Mouse (Mus musculus) A20 (cell line): Measurements from ENCODE around the gene Lrig2.
A peak's percentile ranks its signal among the peaks of the same experiment; 100 is the strongest.

Source experiments
- DNase-seq: peaks from one replicate; pipeline ENCODE4 v3.0.0-alpha.2; 2011; ENCODE audit warnings: low read depth, low spot score

Gene Lrig2

DNA sequence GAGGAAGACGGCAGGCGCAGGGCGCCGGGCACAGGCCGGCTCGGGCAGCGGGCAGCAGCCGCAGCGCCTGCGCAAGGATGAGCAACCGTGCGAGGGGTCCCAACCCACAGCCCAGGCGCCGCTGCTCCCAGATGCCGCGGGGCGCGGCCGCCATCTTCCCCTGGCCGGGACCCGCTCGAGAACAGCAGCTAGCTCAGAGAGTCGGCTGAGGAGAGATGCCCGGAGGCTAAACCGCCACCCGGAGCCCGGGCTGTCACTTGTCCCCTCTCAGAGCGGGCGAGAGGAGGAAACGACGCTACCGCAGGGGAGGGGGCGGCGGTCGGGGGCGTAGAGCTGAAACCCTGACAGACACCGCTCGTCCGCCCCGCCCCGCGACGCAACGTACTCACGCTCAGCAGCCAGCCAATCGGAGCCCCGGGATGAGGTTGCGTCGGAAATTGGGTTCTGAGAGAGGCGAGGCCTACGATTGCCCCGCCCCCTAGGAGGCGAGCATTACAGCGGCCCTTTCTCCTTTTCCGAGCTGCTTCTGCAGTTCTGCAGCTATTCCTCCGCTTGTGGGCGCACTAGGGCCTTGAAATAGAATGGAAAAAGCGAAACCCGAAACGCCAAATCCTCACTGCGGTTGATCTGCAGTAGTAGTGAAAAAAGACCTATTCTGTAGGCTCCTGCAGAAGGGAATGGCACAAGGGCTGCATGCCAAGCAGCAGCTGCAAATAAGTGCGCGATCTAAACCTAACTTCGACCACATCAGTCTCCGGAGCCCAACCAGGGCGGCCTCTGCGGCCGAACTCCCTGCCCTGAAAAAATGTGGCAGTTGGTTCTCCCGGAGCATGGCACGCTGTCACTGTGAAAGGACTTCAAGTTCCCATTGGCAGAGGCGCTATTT is at the start of gene Lrig2:
TSS of gene Lrig2 (minus strand) at position 381 of the 886 bp plus-strand sequence.
- DNase-seq = peak; percentile 99

DNA sequence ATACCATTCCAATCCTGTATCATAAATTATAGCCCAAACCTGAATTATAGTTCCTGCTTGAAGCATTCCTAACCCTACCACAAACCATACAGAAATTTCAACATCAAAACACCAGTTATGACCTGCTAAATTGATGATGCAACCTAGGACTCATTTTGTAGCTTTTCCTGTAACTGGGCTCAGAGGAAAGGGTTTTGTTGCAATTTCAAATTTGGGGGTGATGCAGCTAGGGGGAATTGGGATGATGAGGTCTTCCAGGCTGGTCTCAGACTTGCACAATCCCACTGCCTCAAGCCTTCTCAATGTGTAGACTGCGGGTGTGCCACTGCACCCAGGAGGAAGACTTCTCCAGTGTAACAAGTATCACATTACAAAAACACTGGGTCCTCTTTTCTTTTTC is 44.9 kb upstream of the Lrig2 start:
- DNase-seq = no peak

DNA sequence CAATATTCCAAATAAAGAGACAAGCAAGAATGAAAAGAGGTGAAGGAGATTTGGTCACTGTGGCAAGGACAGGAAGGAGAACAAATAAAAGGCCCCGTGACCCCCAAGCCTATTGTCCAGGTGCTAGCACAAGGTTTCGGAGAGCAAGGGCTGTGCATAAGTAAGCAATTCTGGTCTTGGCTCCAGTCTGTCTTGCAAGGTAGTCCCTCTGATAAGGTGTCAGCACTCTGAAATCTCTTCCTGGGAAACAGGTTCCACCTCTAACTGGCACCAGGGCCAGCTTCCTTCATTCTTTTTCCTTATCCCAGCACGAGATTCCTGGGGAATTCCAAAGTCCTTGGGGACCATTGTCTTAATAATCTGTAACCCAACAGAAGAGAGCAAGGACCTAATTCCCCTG is 38.9 kb upstream of the Lrig2 start:
- no peak for DNase-seq

DNA sequence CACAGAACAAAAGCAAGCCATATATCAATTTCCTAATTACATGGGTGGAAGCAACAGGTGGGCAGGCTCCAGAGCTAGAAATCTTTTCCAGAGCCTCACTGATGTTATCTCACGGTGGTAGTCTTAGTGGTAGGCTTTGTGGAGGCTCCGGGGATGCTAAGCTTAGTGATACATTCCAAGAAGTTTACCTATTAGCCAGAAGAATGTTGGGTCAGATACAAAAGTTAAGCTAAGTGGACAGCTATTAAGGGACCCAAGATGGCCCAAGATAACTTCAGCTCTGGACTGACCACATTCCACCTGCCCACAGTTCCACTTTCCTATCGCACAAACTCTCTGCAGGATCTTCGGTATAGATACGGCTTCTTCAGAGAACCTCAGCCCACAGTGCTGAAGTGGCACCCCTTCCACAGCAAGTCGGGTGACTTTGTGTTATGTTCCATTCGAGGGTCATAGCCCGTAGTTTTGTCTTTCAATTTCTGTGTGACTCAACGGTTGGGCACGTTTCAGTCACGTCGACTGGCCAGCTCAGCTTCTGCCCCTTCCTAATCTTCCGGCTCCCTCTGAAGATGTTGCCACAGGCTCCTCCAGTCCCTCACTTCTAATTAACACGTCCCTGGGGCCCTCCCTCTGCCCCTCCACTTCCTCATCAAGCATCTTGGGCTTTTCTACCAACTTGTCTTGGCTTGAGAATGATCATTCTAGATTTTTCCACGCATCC is 36.8 kb upstream of the Lrig2 start:
- DNase-seq = no peak

DNA sequence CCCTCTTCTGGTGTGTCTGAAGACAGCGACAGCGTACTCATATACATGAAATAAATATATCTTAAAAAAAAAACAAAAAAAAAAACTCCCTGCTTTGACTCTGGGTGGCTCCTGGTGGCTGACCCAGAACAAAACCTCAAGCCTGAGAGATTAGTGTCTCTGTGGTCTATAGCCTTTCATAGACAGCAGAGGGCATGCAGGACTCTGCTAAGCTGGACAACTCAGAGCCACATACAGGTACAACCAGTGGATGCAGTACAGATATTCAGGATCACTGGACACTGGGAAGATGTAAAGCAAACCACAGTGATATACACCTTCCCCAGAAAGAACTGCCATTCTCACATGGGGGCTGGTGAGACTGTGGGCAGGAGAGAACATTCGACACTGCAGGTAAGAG is 32.1 kb upstream of the Lrig2 start:
- no peak for DNase-seq

DNA sequence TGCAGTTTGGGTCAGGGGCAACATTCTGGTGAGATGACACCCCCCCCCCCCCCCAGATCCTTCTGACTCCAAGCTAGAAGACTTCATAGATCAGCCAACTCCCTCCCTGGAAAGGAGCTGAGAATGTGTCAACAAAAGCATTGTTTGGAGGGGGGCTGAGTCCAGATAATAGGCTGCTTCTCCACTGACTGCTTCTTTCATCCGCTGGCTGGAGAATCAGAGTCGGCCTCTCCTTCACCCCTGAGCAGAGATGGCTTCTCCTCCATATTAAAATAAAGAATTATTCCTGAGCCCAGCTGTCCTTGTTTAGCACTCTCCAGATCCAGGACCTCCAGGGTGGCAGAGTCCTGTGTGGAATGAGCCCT is 30.3 kb upstream of the Lrig2 start:
- no peak for DNase-seq

DNA sequence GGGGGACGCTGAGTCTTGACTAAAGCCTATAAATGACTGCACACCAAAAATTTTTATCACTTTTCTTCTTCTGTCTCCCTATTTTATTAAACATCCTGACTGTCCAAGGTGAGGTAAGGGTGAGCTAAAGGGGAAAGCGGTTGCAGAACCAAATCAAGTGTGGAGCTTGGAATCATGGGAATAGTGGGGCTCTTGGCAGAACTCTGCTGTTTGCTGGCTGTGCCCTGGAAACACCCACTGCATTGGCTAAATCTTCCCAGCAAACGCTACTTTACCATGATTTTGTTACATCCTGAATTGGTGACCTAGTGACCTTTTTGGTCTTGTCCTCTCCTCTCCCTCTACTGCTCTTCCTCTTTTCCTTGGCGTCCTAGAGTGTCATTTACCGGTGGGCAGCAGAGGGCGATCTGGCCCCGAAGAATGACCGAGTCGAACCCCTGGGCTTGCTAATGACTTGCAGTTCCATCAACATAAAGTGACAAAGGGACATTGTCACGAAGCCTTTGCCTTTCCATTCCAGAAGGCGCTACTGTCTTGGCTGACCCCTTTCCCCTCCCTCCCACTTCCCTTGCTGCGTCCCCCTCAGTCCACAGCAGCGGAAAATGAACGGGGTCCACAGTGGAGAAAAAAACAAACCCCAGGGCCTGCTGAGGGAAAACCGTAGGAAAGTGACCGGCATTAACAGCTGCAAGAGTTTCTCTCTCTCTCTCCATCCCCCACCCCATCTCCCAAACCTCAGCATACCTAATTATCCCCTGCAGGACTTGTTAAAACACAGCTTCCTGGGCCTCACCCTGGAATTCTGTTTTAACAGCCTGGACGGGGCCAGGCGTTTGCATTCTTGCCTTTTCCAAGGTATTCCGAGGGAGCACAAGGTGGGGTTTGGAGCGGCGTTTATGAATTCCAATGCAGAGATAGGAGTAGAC is 29.7 kb upstream of the Lrig2 start:
- peak; percentile 46 for DNase-seq

DNA sequence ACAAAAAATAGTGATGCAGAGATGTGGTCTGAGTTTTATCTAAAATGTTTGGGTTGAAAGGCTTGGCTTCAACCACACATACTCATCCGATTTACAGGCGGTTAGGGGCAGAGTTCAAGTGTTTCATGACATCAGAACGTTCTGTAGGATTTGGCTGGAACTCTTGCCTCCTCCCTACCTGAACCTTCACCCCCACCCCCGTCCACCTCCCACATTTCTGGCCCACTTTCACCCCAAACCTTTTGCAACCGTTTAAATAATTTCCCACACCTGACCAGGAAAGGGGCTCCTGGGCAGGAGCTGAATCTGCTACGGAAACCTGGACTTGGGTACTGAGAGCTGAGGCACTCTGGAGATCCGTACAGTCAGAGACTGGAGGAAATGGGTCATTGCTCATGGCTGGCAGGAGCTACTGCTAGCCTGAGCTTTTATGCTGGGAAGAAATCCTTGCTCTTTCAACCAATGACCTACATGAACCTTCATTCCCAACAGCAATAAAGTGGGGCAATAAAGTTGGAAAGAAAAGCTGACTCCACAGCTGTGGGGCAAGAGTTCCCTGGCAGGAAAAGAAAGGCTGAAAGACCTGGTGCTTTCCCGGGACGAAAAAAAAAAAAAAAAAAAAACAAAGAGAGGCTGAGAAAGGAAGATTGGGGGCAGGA is 28.9 kb upstream of the Lrig2 start:
- DNase-seq = no peak

DNA sequence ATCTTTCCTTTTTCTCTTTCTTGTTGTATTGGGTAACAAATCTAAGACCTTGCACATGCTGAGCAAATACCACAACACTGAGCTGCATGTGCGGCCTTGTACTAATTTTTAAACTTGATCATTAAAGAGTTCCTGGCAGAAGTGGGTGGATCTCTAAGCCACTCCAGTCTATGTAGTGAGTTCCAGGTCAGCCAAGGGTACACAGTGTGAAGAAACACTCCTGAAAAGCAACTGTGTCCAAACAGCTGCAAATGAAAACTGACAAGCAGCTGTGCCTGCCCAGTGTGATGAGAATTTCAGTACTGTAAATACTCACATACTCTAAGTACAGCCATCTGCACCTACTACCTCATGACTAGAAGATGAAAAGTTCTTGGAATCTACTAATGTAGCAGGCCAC is 21.5 kb upstream of the Lrig2 start:
- no peak for DNase-seq

DNA sequence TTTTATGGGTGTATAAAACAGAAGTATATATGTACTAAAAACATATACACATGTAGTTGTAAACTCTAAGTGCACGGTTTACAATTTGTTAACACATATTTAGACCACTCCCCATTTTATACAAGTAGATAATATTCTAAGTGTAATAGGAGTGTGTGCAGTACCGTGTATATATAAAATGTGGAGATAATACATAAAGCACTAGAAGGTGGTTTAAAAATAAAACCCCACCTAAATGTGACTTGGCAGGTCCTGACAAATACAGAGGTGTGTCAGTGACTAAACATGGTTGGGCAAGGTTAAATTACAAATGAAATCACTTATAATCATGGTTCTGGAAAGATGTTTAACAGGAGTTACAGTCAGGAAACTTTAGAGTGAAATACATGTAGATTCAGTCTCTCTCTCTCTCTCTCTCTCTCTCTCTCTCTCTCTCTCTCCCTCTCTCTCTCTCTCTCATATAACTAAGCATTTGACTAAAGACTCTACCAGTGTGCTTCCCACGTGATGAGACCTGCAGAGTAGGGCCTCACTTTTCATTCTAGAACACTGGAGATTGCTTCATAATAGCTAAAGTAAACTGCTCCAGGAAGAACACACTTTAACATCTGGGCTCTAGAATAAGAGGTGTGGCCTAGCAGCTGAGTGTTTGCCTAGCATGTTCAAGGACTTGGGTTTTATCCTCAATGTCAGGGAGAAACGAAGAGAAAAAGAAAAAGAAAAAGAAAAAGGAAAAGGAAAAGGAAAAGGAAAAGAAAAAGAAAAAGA is 14.6 kb upstream of the Lrig2 start:
- no peak for DNase-seq

DNA sequence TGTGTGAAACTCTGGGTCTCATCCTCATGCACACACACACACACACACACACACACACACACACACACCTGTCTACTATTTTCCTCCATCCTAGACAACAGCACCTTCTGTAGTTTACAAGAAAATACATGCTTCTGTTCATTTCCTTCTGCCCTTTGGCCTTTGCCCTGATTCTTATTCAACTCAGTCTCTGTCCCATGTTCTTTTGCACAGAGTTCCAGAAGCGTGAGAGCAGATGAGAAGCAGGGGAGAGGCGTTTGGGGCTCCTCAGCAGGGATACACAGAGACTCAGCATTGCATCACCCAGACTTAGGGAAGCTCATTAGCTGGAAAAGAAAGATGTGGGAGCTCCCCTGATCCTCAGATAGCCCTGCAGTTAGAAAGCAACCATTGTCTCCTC is 13.8 kb upstream of the Lrig2 start:
- no peak for DNase-seq

DNA sequence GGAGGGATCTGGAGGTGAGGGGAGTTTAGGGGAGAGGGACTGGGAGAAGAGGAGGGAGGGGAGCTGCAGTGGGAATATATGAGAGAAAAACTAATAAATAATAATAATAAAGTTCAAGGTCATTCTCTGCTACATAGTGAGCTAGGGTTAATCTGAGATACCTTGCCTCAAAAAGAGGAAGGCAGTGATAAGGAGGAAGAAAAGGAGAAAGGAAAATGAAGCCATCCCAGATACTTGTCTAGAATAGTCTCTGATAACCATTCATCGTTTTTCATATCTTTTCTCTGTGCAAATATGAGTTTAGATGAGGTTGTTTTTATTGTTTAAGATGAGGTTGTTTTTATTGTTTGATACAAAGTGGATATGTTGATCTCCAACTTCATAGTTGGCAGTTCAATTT is 13.3 kb upstream of the Lrig2 start:
- no peak for DNase-seq

DNA sequence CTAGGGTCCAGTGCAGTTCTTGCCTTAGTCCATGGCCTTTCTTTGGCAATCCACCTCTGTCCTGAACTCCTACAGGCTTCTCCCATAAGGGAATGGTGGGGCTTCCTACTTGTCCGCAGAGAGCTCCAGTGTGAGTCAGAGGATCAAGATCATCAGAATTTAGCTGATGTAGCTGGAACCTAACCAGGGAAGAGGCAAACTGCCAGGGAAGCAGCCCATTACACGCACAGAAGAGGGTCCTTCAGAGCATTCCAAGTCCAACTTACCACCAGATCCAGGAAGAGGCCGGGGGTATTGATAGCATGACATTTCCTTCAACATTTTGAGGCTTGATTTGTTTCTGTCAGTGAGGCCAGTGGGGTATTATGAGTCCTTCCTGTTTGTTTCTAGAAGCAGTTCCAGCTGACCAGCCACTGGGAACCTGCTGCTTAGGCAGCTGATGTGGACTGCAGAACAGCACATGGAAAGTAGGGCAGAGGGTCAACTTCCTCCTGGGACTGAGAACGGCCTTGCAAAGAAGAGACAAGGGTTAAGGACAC is 11.7 kb upstream of the Lrig2 start:
- peak; percentile 42 for DNase-seq

DNA sequence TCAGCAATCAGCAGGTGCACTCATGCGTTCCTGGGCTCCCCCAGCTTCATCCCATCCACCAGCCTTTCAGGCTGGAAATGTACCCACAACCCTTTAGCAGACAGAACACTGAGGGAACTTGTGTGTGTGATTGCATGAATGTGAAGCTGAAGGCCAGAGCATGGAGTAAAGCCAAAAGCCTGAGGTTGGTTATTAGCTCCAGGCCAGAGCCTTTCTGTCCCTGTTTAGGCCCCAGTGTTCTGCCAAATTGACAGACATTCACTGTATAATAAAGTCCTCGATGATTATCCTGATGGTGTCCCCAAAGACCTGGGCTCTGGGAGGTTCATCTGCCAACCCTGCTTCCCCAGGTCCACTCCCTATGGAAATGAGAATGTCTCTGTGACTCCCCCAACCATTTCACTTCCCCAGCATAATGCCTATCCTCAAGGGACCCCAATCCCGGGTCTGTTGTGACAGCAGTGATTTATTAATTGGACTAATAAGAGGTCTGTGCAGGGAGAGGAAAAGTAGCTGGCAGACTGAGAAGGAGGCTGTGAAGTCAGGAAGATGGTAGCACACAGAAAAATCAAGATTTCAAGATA is 9.7 kb upstream of the Lrig2 start:
- DNase-seq = no peak

DNA sequence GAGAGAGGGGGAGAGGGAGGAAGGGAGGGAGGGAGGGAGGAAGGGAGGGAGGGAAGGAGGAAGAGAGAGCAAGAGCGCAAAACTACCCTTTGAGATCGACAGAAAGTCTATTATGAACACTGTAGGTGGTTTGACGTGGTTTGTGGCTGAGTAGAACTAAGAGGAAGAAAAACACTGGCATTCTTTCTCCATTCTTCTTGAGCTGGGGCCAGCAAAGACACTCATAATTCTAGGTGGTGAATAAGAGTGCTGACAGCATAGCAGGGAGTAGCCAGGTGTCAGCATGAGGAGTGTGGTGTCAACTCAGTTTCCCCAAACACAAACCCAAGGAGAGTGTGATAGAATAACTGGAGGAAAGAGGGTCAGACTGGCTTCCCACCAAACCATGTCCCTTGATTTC is 8.8 kb upstream of the Lrig2 start:
- no peak for DNase-seq

DNA sequence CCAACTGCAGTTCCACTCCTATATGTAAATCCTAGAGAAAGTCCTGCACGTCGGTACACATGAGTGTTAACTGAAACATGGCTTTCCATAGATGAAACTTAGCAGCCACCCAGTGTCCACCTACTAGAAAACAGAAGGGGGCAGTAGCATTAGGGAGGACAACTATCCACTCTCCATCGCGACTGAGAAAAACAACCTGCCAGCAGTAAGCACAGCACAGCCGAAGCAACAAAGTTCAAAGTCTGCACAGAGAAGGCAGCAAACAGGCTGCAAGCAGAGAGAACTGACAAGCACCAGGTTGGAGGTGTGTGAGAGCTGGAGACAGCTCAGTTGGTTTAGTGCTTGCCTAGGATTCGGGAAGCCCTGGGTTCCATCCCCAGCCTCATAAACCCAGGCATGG is 7.2 kb upstream of the Lrig2 start:
- no peak for DNase-seq

DNA sequence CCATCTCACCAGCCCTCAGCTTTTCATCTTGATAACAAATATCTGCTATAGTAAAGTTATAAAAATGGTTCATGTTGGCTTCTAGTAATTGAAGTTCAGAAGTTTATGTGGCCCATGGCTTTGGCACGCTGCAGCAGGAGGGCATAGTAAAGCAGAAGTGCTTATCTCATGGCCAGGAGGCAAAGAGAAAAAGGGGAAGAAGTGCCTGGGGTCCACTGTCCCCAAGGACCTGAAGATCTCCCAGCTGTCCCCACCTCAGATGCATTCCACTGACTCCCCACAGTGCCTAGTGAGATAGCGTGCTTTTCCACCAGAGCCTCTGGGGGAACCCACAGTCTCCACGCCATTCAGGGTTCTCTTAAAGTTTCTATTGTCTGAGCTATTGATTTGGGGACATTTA is 6.7 kb upstream of the Lrig2 start:
- DNase-seq = peak; percentile 48

DNA sequence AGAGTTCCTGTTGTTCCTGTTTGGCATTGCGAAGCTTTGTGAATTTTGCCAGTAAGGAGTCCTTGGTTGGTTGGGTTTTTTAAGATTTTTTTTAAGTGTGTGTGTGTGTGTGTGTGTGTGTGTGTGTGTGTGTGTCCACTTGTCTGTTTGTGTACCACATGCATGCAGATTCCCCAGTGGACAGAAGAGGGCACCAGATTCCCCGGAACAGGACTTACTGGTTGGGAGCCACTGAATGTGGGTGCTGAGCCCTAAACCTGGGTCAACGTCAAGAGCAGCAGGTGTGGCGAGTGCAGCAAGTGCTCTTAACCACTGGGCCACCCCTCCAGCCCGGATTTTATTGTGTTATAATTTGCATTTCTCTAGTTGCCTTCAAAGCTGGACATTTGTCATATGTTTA is 5.4 kb upstream of the Lrig2 start:
- DNase-seq = peak; percentile 46

DNA sequence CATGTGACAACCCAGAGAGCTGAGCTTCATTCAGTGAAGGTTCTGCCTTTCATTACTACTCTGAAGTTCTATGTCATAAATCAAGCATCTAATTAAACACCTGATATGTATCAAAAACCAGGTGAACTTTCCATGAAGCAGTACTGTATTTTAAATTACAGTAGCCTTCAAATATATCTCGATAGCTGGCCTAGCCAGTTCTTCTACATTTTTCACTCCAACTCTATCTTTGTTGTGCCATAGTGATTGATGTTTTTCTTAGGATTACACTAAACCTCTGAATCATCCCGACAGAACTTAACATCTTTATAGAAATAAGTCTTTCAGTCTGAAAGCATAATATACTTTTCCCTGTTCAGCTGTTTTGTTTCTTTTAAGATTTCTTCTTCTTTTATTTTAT is 2.8 kb upstream of the Lrig2 start:
- DNase-seq = no peak

DNA sequence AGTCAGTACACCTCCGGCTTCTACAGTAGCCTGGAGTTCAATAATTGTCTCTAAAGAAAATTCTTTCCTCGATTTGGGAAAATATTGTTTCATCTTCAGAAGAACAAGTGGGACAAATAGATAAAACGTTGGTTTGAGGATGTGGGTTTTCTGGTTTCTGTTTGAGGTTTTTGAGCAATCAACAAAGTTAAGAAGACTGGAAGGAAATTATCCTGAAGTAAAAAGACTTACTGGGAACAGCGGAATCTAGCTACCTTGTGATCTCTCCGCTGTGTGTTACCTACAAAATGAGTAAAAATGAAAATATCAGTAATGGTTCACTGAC is 668 bp upstream of the Lrig2 start:
- no peak for DNase-seq
